Mouse (Mus musculus) cerebellum, postnatal 14 days (tissue): ENCODE measurements at regions not wholly inside any gene's neighbourhood (a gene's known extent, or its start where the extent isn't known, plus 50 kb on each side); places are given as distances from the start of the nearest gene placed in this dataset.

Experiments
- DNase-seq, 2 experiments: peaks; one replicate each; pipeline ENCODE4 v3.0.0; 2021; ENCODE audit warnings: mixed read lengths in 2 of 2

GRCm38 (mm10) chr12:58581811-58582572, 312.9 kb upstream of the Clec14a start:
- DNase-seq: no peak

GRCm38 (mm10) chr12:58569056-58569455, 300.0 kb upstream of the Clec14a start:
- DNase-seq: no peak

GRCm38 (mm10) chr12:58560840-58561239, 291.8 kb upstream of the Clec14a start:
- DNase-seq: no peak

- DNase-seq: no peak
These were observed 290.7 kb upstream of the Clec14a start for GRCm38 (mm10) chr12:58559833-58560232.

- no peak for DNase-seq
These were observed 288.2 kb upstream of the Clec14a start for GRCm38 (mm10) chr12:58557261-58557660.

- DNase-seq: no peak
These were observed 287.7 kb upstream of the Clec14a start for GRCm38 (mm10) chr12:58556741-58557140.

GRCm38 (mm10) chr12:58556060-58556459, 287.0 kb upstream of the Clec14a start:
- DNase-seq: no peak

- DNase-seq: no peak
These were observed 282.0 kb upstream of the Clec14a start for GRCm38 (mm10) chr12:58550859-58551761.

GRCm38 (mm10) chr12:58545832-58546538, 276.9 kb upstream of the Clec14a start:
- DNase-seq: peak; percentile 78 to 86

- no peak for DNase-seq
These were observed 275.8 kb upstream of the Clec14a start for GRCm38 (mm10) chr12:58544862-58545261.

- DNase-seq: no peak
These were observed 269.2 kb upstream of the Clec14a start for GRCm38 (mm10) chr12:58538305-58538719.

- no peak for DNase-seq
These were observed 268.7 kb upstream of the Clec14a start for GRCm38 (mm10) chr12:58537833-58538232.

- DNase-seq: no peak
These were observed 267.4 kb upstream of the Clec14a start for GRCm38 (mm10) chr12:58536381-58536992.

GRCm38 (mm10) chr12:58530306-58530705, 261.2 kb upstream of the Clec14a start:
- no peak for DNase-seq

GRCm38 (mm10) chr12:58516800-58517199, 247.7 kb upstream of the Clec14a start:
- DNase-seq: no peak

- no peak for DNase-seq
These were observed 244.9 kb upstream of the Clec14a start for GRCm38 (mm10) chr12:58513951-58514350.

- DNase-seq: no peak
These were observed 243.6 kb upstream of the Clec14a start for GRCm38 (mm10) chr12:58512645-58513044.

GRCm38 (mm10) chr12:58504283-58504682, 235.2 kb upstream of the Clec14a start:
- DNase-seq: no peak

GRCm38 (mm10) chr12:58474181-58474580, 205.1 kb upstream of the Clec14a start:
- no peak for DNase-seq

GRCm38 (mm10) chr12:58473511-58473910, 204.4 kb upstream of the Clec14a start:
- no peak for DNase-seq

- DNase-seq: no peak
These were observed 191.4 kb upstream of the Clec14a start for GRCm38 (mm10) chr12:58460465-58460864.

GRCm38 (mm10) chr12:58454828-58455227, 185.7 kb upstream of the Clec14a start:
- DNase-seq: no peak

- DNase-seq: no peak
These were observed 173.9 kb upstream of the Clec14a start for GRCm38 (mm10) chr12:58443007-58443406.
